In genomic region chr19:29984208-29985005, GRCm38 (mm10) we compare ENCODE assay signal across 14 mouse cellular contexts. TPM values are rescaled to one million over a fixed set of nuclear protein-coding genes. Genes with fewer than 3 reads are reported as not detected.
A peak's percentile ranks its signal among the peaks of the same experiment; 100 is the strongest.
DNase-seq lines count a peak whose midpoint lies in the region; ATAC-seq and TF ChIP-seq lines count a peak whose summit lies in the region.
"Had no signal": no experiment of that assay in that cellular context is flagged by ENCODE, and none has a peak within 500 bp of the region (broad histone marks: within the 10 kb centered on the region; RNA-seq: fewer than 3 reads in every experiment).

No protein-coding gene starts in this region.

- H3K9me3 ChIP-seq in ES-Bruce4 (replicated peaks; ENCODE audit: control insufficient read depth, insufficient read depth, low read length, poor library complexity, severe bottlenecking): no peaks in the 10 kb centered on the region
- no peaks in the 10 kb centered on the region for H3K9me3 ChIP-seq in neural tube, embryonic 15.5 days (replicated peaks)
- H3K9me3 ChIP-seq: forebrain, embryonic 13.5 days; liver, embryonic 15.5 days; midbrain, embryonic 13.5 days had no signal

- H3K36me3 ChIP-seq in ES-Bruce4 (ENCODE audit: control insufficient read depth, insufficient read depth, low read length, poor library complexity, severe bottlenecking): no peaks in the 10 kb centered on the region
- H3K36me3 ChIP-seq in neural tube, embryonic 15.5 days: no peaks in the 10 kb centered on the region
- H3K36me3 ChIP-seq: liver, embryonic 15.5 days; midbrain, embryonic 13.5 days had no signal

- H3K4me3 ChIP-seq in gastrocnemius, adult 2 months: no peak overlapping the region
- H3K4me3 ChIP-seq in ES-Bruce4 (ENCODE audit: low read depth, low read length): peak overlapping the region; percentile 28; the same call in 1 of the 2 replicates
- H3K4me3 ChIP-seq in neural tube, embryonic 15.5 days (replicated peaks): no peak overlapping the region
- H3K4me3 ChIP-seq: forebrain, embryonic 13.5 days; left cerebral cortex, adult 2 months; liver, embryonic 15.5 days; midbrain, embryonic 13.5 days had no signal

- no peak overlapping the region for H3K27ac ChIP-seq in gastrocnemius, adult 2 months
- no peak overlapping the region for H3K27ac ChIP-seq in ES-Bruce4 (ENCODE audit: insufficient read depth, low read length)
- H3K27ac ChIP-seq in neural tube, embryonic 15.5 days (replicated peaks): no peak overlapping the region
- H3K27ac ChIP-seq: forebrain, embryonic 13.5 days; hindbrain, postnatal 0 days; left cerebral cortex, adult 2 months; liver, embryonic 15.5 days; midbrain, embryonic 13.5 days had no signal

- 84% methylated on average over 16 of the region's 16 CpGs for WGBS in neural tube, embryonic 15.5 days

- no peak for TF ChIP-seq POLR2A in ES-Bruce4 (IDR thresholded peaks at IDR 0.05; ENCODE audit: insufficient read depth, low read length)

- no peak for TF ChIP-seq CTCF in gastrocnemius, adult 2 months (IDR thresholded peaks at IDR 0.05)
- no peak for TF ChIP-seq CTCF in ES-Bruce4 (IDR thresholded peaks at IDR 0.05; ENCODE audit: low read depth, low read length)

- H3K4me1 ChIP-seq in ES-Bruce4 (ENCODE audit: control insufficient read depth, insufficient read depth, low read length): no peaks in the 10 kb centered on the region
- H3K4me1 ChIP-seq in neural tube, embryonic 15.5 days: no peaks in the 10 kb centered on the region
- H3K4me1 ChIP-seq: forebrain, embryonic 13.5 days; liver, embryonic 15.5 days; midbrain, embryonic 13.5 days had no signal

- intact Hi-C loops in gastrocnemius, adult 2 months (cut with DNase I): loop anchor here (5.0 kb wide), 1 partner anchor 37 kb away; no protein-coding TSS in a partner anchor

- no peak for ATAC-seq in neural tube, embryonic 15.5 days (ENCODE audit: low FRiP score)
- ATAC-seq: forebrain, embryonic 13.5 days; hindbrain, postnatal 0 days; midbrain, embryonic 13.5 days had no signal

- H3K27me3 ChIP-seq in ES-Bruce4 (ENCODE audit: control insufficient read depth, insufficient read depth, low read length, poor library complexity, severe bottlenecking): no peaks in the 10 kb centered on the region
- no peaks in the 10 kb centered on the region for H3K27me3 ChIP-seq in neural tube, embryonic 15.5 days (replicated peaks)
- H3K27me3 ChIP-seq: forebrain, embryonic 13.5 days; liver, embryonic 15.5 days; midbrain, embryonic 13.5 days had no signal

- 0 out of 2 replicates have a peak, but pooled peaks have one; percentile 8 for TF ChIP-seq EP300 in ES-Bruce4 (IDR thresholded peaks at IDR 0.05; ENCODE audit: insufficient read depth, low read depth, low read length)

- H3K4me2 ChIP-seq in neural tube, embryonic 15.5 days: no peak overlapping the region
- H3K4me2 ChIP-seq: forebrain, embryonic 13.5 days; liver, embryonic 15.5 days; midbrain, embryonic 13.5 days had no signal

- DNase-seq in gastrocnemius, adult 2 months: peak; percentile 31
- DNase-seq in gastrocnemius, adult 8-10 months (ENCODE audit: low spot score in 2 of 2): no peak
- DNase-seq in adrenal gland, postnatal 36 days: peak; percentile 60 to 76
- DNase-seq in kidney, postnatal 14 days: peak; percentile 90
- no peak for DNase-seq in frontal cortex, postnatal 25 days (ENCODE audit: low spot score in 2 of 2)
- DNase-seq in cerebellum, adult 11 months: no peak

- H3K9ac ChIP-seq in ES-Bruce4 (ENCODE audit: low read depth, poor library complexity, severe bottlenecking): no peak overlapping the region
- no peak overlapping the region for H3K9ac ChIP-seq in neural tube, embryonic 15.5 days (replicated peaks)
- H3K9ac ChIP-seq: forebrain, embryonic 13.5 days; liver, embryonic 15.5 days; midbrain, embryonic 13.5 days had no signal

RNA-seq across cellular contexts. Expression of gene Trpd52l3, which starts 19.2 kb away (rescaled TPM):
- total RNA-seq in gastrocnemius, adult 2 months (2021): not detected
- not detected for total RNA-seq in gastrocnemius, adult 8-10 months (2022)
- polyA plus RNA-seq in ES-Bruce4 (2011; ENCODE audit: insufficient read depth, insufficient read length, low read depth, missing spikeins): not detected in 2 replicates
- not detected for total RNA-seq in adrenal gland, postnatal 36 days (2021)
- not detected in 2 replicates for polyA plus RNA-seq in neural tube, embryonic 15.5 days (2015; fragmentation: Nextera tagmentation; extraction: Ambion mirVana)
- total RNA-seq: common myeloid progenitor, adult 5-6 weeks; hindbrain, postnatal 0 days; left cerebral cortex, adult 2 months had no signal
- polyA plus RNA-seq: forebrain, embryonic 13.5 days; hindbrain, postnatal 0 days; liver, embryonic 15.5 days; midbrain, embryonic 13.5 days had no signal

RNA-seq across cellular contexts. Expression of gene Uhrf2, which starts 45.9 kb away (rescaled TPM):
- total RNA-seq in gastrocnemius, adult 2 months (2021): 10 to 100 TPM; 15.5 to 16.1 TPM
- 10 to 100 TPM; 10.1 to 14.6 (median 12.9) TPM for total RNA-seq in gastrocnemius, adult 8-10 months (2022)
- polyA plus RNA-seq in ES-Bruce4 (2011; ENCODE audit: insufficient read depth, insufficient read length, low read depth, missing spikeins): 104 and 107 TPM in 2 replicates
- 10 to 100 TPM; 36.3 to 43.5 TPM for total RNA-seq in adrenal gland, postnatal 36 days (2021)
- polyA plus RNA-seq in neural tube, embryonic 15.5 days (2015; fragmentation: Nextera tagmentation; extraction: Ambion mirVana): 44.0 and 51.3 TPM in 2 replicates

RNA-seq across cellular contexts. Expression of gene Il33, which starts 59.5 kb away (rescaled TPM):
- total RNA-seq in gastrocnemius, adult 2 months (2021): 1 to 10 TPM; 5.7 to 5.9 TPM
- total RNA-seq in gastrocnemius, adult 8-10 months (2022): 1 to 10 TPM; 3.3 to 6.4 (median 5.3) TPM
- polyA plus RNA-seq in ES-Bruce4 (2011; ENCODE audit: insufficient read depth, insufficient read length, low read depth, missing spikeins): 2.9 and 5.3 TPM in 2 replicates
- 10 to 100 TPM; 16.0 to 19.8 TPM for total RNA-seq in adrenal gland, postnatal 36 days (2021)
- polyA plus RNA-seq in neural tube, embryonic 15.5 days (2015; fragmentation: Nextera tagmentation; extraction: Ambion mirVana): 5.0 and 6.0 TPM in 2 replicates
- total RNA-seq: common myeloid progenitor, adult 5-6 weeks had no signal

Comparison
In these comparisons a context has a peak if more than half of its experiments do, and no peak if none do; other contexts are left out.
1. DNase-seq: peak in gastrocnemius, adult 2 months (single experiment), adrenal gland, postnatal 36 days (2 of 2) and kidney, postnatal 14 days (single experiment); none in gastrocnemius, adult 8-10 months (0 of 2), frontal cortex, postnatal 25 days (0 of 2) and cerebellum, adult 11 months (single experiment).